Mouse (Mus musculus) limb, embryonic 13.5 days (tissue): ENCODE data around the gene Vmn2r106. TPM values are rescaled to one million over a fixed set of nuclear protein-coding genes. Genes with fewer than 3 reads are reported as not detected.

Experiments used
- ATAC-seq: fragments of 200-750 bp; cut with Nextera tagmentation; 2 replicates; pipeline ENCODE4 v1.8.0; 2017; ENCODE audit warnings: low read depth, moderate number of reproducible peaks, moderate TSS enrichment; ENCODE audit not compliant: low FRiP score
- H3K27ac ChIP-seq: fragments of 300-500 bp; sonication (generic); 2 replicates; pipeline ENCODE4 v1.5.1; 2015; ENCODE audit warnings: inconsistent platforms, mild to moderate bottlenecking, moderate library complexity
- H3K27me3 ChIP-seq: fragments of 300-500 bp; sonication (generic); 2 replicates; pipeline ENCODE4 v1.6.1; 2015; ENCODE audit warnings: mild to moderate bottlenecking, inconsistent platforms
- H3K36me3 ChIP-seq: fragments of 300-500 bp; sonication (generic); 2 replicates; pipeline ENCODE4 v1.6.1; 2015; ENCODE audit warnings: inconsistent platforms, mild to moderate bottlenecking, moderate library complexity
- H3K4me1 ChIP-seq: fragments of 300-500 bp; sonication (generic); 2 replicates; pipeline ENCODE4 v1.6.1; 2015; ENCODE audit warnings: inconsistent platforms
- H3K4me2 ChIP-seq: fragments of 300-500 bp; sonication (generic); replicated peaks from 2 replicates; pipeline ENCODE4 v1.6.1; 2015; ENCODE audit warnings: inconsistent platforms, mild to moderate bottlenecking, moderate library complexity
- H3K4me3 ChIP-seq: fragments of 300-500 bp; sonication (generic); 2 replicates; pipeline ENCODE4 v1.5.1; 2015; ENCODE audit warnings: moderate library complexity, mild to moderate bottlenecking, inconsistent platforms
- H3K9ac ChIP-seq: fragments of 300-500 bp; sonication (generic); 2 replicates; pipeline ENCODE4 v1.6.1; 2015; ENCODE audit warnings: mild to moderate bottlenecking, inconsistent platforms
- H3K9me3 ChIP-seq: fragments of 300-500 bp; sonication (generic); 2 replicates; pipeline ENCODE4 v1.6.1; 2016; ENCODE audit warnings: inconsistent platforms
- WGBS: fragments of 180-500 bp; shearing (Covaris S2); methylation state at CpG from one replicate; pipeline ENCODE4 v1.1.7; 2015; 5-methylcytosine and 5-hydroxymethylcytosine counted together
- polyA plus RNA-seq: library from polyadenylated mRNA; unstranded; fragments of >200 nt; fragmentation: Nextera tagmentation; extraction: Ambion mirVana; gene quantifications from 2 replicates; pipeline ENCODE4 v1.2.1, GENCODE M21; 2015

Gene Vmn2r106
- polyA plus RNA-seq = not detected in 2 replicates

DNA sequence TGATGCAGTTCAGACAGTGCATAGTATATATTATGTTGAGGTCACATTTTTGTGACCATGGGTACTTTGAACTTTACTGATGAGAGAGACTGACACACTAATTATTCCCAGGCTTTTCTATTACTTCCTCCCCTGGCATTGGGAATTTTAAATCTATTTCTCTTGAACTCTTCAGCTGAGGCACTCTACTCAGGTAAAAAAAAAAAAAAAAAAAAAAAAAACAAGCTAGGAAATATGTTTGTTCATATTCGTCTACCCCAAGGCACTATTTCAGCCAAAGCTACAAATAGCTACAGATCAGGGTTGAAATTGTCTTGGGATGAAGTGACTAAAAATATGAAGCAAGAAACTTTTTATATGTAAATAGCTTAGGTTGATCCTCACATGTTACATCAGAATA, at the start of gene Vmn2r106:
Gene Vmn2r106, minus strand, starts transcription at position 101 of the 400 bp plus-strand sequence.
- H3K4me2 ChIP-seq = no peak within 1 kb of the TSS
- H3K4me3 ChIP-seq = no peak within 1 kb of the TSS
- H3K9ac ChIP-seq = no peak within 1 kb of the TSS
- no peaks in the 10 kb centered on the region for H3K9me3 ChIP-seq
- no peak for ATAC-seq
- WGBS = 70% methylated on average over 1 of the region's 1 CpGs
- H3K27ac ChIP-seq = no peak within 1 kb of the TSS
- no peaks in the 10 kb centered on the region for H3K36me3 ChIP-seq
- H3K4me1 ChIP-seq = no peaks in the 10 kb centered on the region
- H3K27me3 ChIP-seq = no peaks in the 10 kb centered on the region

DNA sequence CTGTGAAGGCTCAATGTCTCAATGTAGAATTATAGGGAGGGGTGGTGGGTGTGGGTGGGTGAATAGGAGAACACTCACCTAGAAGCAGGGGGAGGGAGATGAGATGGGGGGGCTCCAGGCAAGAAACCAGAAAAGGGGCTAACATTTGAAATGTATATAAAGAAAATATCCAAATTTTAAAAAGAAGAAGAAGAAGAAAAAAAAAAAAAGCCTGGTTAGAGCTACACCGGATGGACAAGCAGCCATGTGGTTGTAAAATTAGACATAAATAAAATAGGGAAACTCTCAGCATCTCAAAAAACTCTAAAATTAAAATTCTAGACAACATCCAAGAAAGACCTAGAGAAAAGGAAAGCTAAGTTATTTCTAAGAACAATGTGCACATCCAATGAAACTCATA, 20.4 kb upstream of the Vmn2r106 start:
- no peak overlapping the region for H3K9ac ChIP-seq
- H3K9me3 ChIP-seq = peaks cover 13% of the 10 kb centered on the region; the same call in 1 of the 2 replicates
- H3K27me3 ChIP-seq = no peaks in the 10 kb centered on the region
- no peak overlapping the region for H3K4me3 ChIP-seq
- ATAC-seq = no peak
- no peaks in the 10 kb centered on the region for H3K36me3 ChIP-seq
- no peaks in the 10 kb centered on the region for H3K4me1 ChIP-seq
- no peak overlapping the region for H3K27ac ChIP-seq
- WGBS = 88% methylated on average over 1 of the region's 1 CpGs
- H3K4me2 ChIP-seq = no peak overlapping the region

DNA sequence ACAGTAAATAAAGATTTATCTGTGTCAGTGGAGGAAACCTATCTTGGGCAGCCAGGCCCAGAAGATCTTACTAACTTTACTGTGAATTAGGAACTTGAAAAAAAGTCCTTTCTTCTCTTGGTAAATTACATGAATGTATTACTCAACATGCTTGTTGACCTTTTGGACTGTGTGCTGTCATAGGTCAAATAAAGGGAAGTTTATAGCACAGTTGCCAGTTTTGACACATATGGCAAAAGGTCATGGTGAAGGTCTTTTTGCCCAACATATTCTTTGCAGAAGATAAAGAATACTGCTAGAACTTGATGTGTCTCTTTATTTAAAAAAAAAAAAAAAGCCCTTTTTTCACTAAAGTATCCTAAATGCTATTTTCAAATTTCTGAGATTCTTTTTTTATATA, 1.6 kb upstream of the Vmn2r106 start:
- Histone ChIP-seq H3K27me3 (no peaks in the 10 kb centered on the region), H3K4me3 (no peak overlapping the region), H3K36me3 (no peaks in the 10 kb centered on the region), H3K9ac (no peak overlapping the region), H3K9me3 (no peaks in the 10 kb centered on the region), H3K4me1 (no peaks in the 10 kb centered on the region), H3K4me2 (no peak overlapping the region), H3K27ac (no peak overlapping the region)
- no peak for ATAC-seq

DNA sequence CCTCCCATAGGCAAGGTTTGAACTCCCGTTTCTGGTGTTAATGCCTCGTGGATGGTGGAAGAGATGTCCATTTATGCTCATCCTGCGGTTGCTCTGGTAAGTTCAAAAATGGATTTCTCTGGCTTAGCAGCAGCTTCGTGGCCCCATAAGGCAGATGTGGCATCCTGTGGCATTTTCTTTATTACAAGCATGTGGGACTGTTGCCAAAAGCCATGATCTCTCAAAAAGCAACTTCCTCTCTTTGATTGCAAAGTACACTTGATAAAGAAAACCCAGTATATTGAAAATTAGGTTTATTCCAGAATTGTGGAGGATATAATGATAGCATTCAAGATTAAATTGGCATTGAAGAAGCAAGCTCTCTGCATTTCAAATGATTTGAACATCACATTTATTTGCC, 29.8 kb downstream of the Vmn2r106 start:
- no peaks in the 10 kb centered on the region for H3K4me1 ChIP-seq
- WGBS = 71% methylated on average over 4 of the region's 4 CpGs

DNA sequence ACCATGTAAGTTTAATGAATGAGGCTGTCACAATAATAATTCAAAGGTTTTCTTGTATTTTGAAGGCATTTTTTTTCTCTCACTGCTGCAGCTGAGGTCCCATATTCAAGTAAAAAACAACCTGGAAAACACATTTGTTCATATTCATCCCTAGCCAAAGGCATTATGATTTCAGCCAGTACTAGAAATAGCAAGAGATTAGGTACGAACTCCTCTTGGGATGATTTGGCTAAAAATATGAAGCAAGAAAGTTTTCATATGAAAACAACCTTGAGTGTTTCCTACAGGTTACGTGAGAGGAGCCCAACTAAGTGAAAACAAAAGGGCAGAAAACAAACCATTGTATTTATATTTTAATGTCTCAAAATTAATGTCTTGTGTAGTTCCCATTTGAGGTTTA, 50.4 kb downstream of the Vmn2r106 start, which contains the start of gene Vmn2r105:
Gene Vmn2r105, minus strand, starts transcription at position 101 of the 400 bp plus-strand sequence.
- Histone ChIP-seq H3K9me3 (no peaks in the 10 kb centered on the region), H3K9ac (no peak within 1 kb of the TSS), H3K4me1 (no peaks in the 10 kb centered on the region), H3K36me3 (no peaks in the 10 kb centered on the region), H3K4me2 (no peak within 1 kb of the TSS), H3K4me3 (no peak within 1 kb of the TSS), H3K27ac (no peak within 1 kb of the TSS), H3K27me3 (no peaks in the 10 kb centered on the region)
- ATAC-seq = no peak
- WGBS = 69% methylated on average over 2 of the region's 2 CpGs

More for the DNA sequence above, 29.8 kb downstream of the Vmn2r106 start:
- Histone ChIP-seq H3K27ac (no peak overlapping the region), H3K9ac (no peak overlapping the region), H3K36me3 (no peaks in the 10 kb centered on the region), H3K4me3 (no peak overlapping the region), H3K4me2 (no peak overlapping the region), H3K9me3 (peaks cover 11% of the 10 kb centered on the region; the same call in 1 of the 2 replicates), H3K27me3 (no peaks in the 10 kb centered on the region)
- ATAC-seq = no peak

Other genes with a start within 250 kb of the Vmn2r106 start
- not detected in 2 replicates for gene Vmn2r104, start 237.2 kb downstream of the Vmn2r106 start, polyA plus RNA-seq
- gene Fpr-rs7, start 171.3 kb downstream of the Vmn2r106 start, polyA plus RNA-seq = not detected in 2 replicates
- gene Fpr-rs6, start 102.5 kb downstream of the Vmn2r106 start, polyA plus RNA-seq = not detected in 2 replicates
- gene Vmn2r105, start 50.5 kb downstream of the Vmn2r106 start, polyA plus RNA-seq = not detected in 2 replicates
- gene Vmn2r107, start 59.7 kb upstream of the Vmn2r106 start, polyA plus RNA-seq = not detected in 2 replicates
- not detected in 2 replicates for gene Vmn1r224, start 128.6 kb upstream of the Vmn2r106 start, polyA plus RNA-seq
- gene Vmn2r108, start 195.8 kb upstream of the Vmn2r106 start, polyA plus RNA-seq = not detected in 2 replicates
- gene Vmn1r225, start 212.6 kb upstream of the Vmn2r106 start, polyA plus RNA-seq = not detected in 2 replicates